Mouse (Mus musculus): Measurements from ENCODE around the gene 4930455H04Rik.

4930455H04Rik gene

DNA sequence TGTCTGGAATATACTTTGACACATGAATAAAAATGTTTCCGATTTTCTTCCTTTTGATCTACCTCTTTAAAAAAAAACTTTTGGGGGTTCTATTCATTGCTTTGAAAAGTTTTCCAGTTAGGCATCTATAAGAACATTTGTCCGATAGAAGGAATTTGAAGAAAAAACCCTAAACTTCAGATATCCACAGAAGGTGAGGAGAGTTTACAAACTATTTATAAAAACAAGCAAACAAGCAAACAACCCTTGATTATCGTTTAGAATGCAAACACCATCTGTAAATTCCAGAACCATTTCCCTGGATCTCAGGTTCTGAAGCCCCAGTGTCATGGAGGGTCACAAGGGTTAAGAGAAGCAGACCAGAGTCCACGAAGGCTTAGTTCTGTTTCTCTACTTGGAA lies at the start of gene 4930455H04Rik:
4930455H04Rik (plus strand) TSS at position 301 of the 400 bp plus-strand sequence.
- no peak for DNase-seq (ENCODE audit: low spot score)

DNA sequence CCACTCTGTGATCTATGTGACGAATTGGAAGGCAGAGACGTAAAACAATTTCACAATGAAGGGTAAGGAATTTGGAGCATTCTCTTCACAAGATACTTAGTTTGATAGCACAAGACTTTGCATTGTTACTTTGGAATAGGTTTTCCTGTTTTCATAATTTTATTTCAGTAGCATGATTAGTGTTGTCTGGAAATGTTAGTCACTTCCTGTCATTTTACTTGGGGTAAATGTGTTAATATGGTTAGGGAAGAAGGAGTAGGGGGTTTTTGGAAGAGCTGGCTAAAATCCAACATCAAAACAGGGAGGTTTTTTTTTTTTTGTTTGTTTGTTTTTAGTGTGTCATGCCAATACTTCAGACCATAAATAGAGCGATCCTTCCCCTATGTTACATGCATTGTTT lies 46.5 kb upstream of the 4930455H04Rik start:
- DNase-seq (ENCODE audit: low spot score), result no peak

GRCm38 (mm10) chr3:116923042-116923441 lies 45.0 kb upstream of the 4930455H04Rik start:
- DNase-seq (ENCODE audit: low spot score), result no peak

- no peak for DNase-seq (ENCODE audit: low spot score)
Observed at GRCm38 (mm10) chr3:116928994-116929393, 39.1 kb upstream of the 4930455H04Rik start.

DNA sequence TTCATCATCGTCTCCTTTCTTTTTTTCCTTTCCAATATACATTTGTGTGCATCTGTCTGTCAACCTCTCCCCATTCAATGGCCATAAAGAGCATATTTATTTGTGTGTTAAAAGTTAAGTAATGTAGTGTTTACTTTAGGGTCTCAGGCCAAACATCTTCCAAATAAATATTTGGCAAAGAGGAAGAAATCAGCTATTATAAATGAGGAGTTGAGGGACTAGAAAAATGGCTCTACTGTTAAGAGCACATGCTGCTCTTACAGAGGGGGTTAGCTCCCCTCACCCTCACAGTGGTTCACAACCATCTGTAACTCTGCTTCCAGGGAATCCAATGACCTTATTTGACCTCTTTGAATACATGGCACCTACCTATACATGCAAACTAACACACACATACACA lies 34.9 kb upstream of the 4930455H04Rik start:
- DNase-seq (ENCODE audit: low spot score), result no peak

DNA sequence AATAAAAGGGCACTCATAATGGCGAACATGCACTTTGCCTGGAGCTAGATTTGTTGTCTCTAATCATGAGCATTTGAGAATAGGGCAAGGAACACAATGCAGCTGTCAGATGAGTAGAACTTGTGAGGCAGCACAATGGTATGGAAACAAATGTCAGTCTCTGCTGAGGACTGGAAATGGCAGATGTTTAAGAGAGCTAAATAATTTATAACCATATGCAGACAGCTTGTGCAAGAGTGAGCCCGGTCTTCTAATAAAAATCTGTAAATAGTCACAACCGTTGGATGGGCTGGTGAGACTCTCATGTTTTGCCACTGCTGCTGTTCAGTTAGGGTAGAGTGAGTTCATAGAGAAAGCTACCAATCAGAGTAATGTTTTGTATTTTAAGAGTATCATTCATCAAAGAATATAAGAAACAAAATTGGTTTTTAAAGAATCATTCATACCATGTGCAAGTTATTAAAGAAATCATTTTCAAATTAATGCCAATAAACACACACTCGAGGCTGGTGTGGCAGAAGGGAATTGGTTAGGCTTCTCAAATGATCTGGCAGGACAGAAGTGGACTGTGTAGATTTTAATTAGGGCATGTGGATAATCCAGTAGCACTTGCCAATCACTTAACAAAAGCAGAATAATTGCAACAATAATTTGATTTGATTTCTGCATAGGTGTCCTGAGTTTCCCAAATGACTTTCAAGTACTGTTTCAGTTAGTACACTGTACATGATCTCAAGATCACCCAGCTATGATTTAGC lies 31.0 kb upstream of the 4930455H04Rik start:
- DNase-seq (ENCODE audit: low spot score), result no peak

DNA sequence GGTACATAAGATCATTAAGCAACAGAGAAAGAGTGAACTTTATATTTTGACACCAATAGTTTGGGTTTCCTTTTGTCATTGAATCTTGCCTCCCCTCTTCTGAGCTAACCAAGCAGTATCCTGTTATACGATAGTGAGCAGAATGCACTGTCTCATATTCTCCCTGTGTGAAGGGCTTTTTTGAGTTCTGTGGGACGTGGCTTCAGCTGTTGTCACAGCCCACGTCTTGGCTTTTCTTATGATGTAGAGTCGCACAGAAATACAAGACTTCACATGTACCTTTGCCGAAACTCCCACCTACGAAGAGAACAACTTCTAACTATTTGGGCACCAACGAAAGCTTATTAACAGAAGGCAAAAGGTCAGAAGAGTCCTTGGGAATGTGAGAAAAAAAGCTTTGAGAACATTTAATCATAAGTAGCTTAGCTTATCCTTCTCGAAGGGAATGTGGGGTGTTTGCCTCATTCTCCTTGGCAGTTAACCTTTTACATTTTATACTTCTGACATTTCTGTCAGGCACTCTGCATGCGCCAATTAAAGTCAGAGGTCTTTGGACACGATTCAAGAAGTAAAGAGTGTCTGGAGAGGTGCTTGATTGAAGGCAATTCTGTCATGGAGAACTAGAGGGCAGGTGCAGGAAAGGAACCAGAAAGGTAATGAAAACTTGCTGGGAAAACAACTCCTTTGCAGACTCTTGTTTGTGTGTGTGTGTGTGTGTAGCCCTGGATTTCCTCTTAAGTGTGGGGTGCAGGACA lies 27.1 kb upstream of the 4930455H04Rik start:
- no peak for DNase-seq (ENCODE audit: low spot score)

DNA sequence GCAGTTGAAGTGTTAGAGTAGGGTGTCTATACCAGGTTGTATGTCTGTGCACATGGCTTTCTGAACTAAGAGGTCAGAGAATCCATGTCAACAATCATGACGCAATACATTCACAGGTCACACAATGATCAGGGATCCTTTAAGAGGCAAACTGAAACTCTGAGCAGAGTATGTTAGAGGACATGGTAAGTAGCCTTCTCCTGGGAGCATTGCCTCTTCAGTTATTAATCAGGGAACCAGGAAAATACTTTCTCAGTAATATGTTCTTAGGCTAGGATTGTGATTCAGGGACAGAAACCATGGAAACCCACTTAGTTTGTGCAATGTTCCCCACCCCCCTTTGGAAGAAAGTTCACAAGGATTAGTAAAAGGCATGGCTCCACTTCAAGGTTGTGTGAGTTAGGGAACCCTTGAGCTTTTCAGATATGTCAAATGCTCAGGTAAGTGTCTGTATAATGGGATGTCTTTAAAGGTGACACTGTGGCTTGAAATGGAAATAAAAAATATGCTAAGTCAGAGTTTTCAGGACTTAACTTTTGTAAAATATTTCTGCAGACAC lies 26.4 kb upstream of the 4930455H04Rik start:
- DNase-seq (ENCODE audit: low spot score), result no peak

- no peak for DNase-seq (ENCODE audit: low spot score)
Observed at GRCm38 (mm10) chr3:116942751-116943150, 25.3 kb upstream of the 4930455H04Rik start.

GRCm38 (mm10) chr3:116943422-116943821 lies 24.6 kb upstream of the 4930455H04Rik start:
- no peak for DNase-seq (ENCODE audit: low spot score)

- no peak for DNase-seq (ENCODE audit: low spot score)
Observed at GRCm38 (mm10) chr3:116946476-116946875, 21.6 kb upstream of the 4930455H04Rik start.

GRCm38 (mm10) chr3:116950665-116951115 lies 17.4 kb upstream of the 4930455H04Rik start:
- DNase-seq (ENCODE audit: low spot score), result no peak

- no peak for DNase-seq (ENCODE audit: low spot score)
Observed at GRCm38 (mm10) chr3:116951489-116951888, 16.6 kb upstream of the 4930455H04Rik start.

- DNase-seq (ENCODE audit: low spot score), result no peak
Observed at GRCm38 (mm10) chr3:116952242-116952899, 15.7 kb upstream of the 4930455H04Rik start.

GRCm38 (mm10) chr3:116953366-116953765 lies 14.7 kb upstream of the 4930455H04Rik start:
- no peak for DNase-seq (ENCODE audit: low spot score)

GRCm38 (mm10) chr3:116955061-116955460 lies 13.0 kb upstream of the 4930455H04Rik start:
- DNase-seq (ENCODE audit: low spot score), result no peak

DNA sequence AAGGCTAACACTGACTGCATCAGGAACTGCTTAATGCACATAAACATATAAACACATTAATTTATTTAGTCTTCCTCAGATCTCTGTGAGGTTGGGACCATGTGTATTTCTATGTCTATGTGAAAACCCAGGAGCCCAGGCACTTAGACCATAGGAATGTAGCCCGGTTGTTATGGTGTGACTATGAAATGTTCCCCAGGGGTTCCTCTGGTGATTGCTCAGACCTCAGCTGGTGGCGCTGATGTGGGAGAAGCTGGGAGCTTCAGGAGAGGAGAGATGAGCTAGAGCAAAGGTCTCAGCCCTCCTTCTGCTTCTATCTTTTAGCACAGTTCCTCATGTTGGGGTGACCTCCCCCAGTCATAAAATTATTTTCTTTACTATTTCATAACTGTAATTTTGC lies 7.7 kb upstream of the 4930455H04Rik start:
- DNase-seq (ENCODE audit: low spot score), result no peak

DNA sequence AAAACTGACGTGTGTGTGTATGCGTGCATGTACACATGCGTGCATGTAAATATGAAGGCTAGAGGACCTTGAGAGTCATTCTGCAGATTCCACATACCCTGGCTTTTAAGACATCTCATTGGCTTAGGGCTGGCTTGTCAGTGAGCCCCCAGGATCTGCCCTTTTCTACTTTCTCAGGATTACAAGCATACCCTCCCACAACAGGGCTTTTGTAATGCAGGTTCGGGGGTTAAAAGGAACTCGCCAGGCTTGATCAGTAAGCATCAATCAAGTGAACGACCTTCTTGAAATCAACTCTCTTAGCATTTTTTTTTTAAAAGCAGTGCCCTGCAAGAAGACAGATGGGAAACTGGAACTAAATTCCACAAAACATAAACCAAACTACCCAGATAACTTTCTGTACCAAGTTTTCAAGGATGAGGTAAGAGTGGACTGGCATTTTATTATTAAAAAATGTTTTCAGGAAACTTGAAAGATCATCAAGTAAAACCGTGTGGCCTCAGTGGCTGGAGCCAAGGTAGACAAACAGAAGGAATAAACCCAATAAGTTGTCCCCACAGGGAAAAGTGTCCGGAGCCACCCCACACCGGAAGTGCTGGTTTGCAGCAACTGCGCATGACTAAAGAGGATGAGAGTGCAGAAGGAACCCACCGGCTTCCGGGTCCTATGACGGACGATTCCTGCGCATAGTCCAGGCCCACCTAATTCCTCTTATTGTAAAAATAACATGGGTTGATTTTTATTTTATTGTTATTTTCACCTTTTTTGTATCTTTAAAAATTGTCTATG lies 6.5 kb upstream of the 4930455H04Rik start:
- peak; percentile 44 for DNase-seq (ENCODE audit: low spot score)

GRCm38 (mm10) chr3:116963213-116963612 lies 4.9 kb upstream of the 4930455H04Rik start:
- DNase-seq (ENCODE audit: low spot score), result no peak

DNA sequence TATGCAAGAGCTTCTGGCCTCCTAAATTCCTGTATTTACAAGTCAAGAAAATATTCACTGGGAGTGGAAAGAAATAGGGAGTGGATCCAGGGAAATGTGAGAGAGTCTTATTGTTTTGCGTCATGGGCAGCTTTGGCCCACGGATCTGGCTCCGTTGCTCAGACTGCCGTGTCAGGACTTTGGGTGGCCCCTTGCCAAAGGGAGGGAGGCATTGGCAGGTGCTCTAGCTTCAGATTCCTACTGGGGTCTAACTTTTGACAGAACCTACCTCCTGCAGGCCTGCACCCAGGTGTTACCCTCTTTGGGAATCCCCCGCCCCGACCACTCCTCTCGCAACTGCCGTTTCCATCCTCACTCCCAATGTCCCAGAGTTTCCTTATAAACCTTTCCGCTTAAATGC lies 3.6 kb upstream of the 4930455H04Rik start:
- DNase-seq (ENCODE audit: low spot score), result no peak

DNA sequence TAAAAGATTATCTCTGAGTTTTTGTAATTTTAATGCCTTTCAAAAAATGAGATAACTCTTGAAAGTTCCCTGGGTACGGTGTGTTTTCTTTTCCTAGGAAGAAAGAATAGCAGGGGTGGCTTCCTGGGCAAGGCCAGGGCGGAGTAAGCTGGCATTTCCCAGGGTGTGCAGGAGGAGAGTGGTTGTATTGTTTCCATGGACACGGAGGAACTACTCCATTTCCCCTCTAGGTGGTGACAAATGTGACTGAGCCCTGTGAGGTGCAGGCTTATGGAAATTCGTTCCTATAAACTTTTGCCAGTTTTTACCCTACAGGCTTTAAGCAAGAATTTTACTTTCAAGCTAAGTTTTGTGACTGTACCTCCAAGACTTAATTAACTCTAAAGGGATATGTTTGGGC lies 1.8 kb upstream of the 4930455H04Rik start:
- no peak for DNase-seq (ENCODE audit: low spot score)

DNA sequence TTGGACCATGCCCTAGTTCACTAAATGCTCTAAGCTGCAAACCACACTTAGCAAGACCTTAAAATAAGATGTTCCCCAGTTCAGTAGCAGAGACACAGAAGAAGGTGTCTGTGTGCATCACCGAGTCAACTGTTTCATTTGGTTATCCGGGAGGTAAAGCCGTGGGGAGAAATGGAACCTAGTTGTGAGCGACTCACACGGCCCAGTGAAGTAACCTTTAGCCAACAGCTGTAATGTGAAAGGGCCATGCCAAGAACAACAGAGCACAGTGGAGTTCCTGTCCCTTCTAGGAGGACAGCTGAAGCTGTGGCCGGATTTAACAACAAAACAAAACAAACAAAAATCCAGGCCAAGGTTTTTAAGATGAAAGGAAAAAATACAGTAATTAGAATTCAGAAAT lies 1.3 kb upstream of the 4930455H04Rik start:
- DNase-seq (ENCODE audit: low spot score), result no peak
